Mouse (Mus musculus): ENCODE measurements at regions not wholly inside any gene's neighbourhood (a gene's known extent, or its start where the extent isn't known, plus 50 kb on each side); places are given as distances from the start of the nearest gene placed in this dataset.

GRCm38 (mm10) chr1:194226550-194227160 is 391.4 kb upstream of the Plxna2 start:
- Histone ChIP-seq H3K4me1 (ENCODE audit: control insufficient read depth, insufficient read depth, low read length) (peaks cover 23% of the 10 kb centered on the region), H3K9ac (ENCODE audit: low read depth, low read length) (no peak overlapping the region), H3K4me3 (ENCODE audit: low read depth, low read length) (no peak overlapping the region), H3K27me3 (replicated peaks; ENCODE audit: control insufficient read depth, insufficient read depth, low read length) (no peaks in the 10 kb centered on the region), H3K9me3 (ENCODE audit: control insufficient read depth, low read length) (no peaks in the 10 kb centered on the region), H3K4me2 (ENCODE audit: low read depth, low read length) (no peak overlapping the region), H3K27ac (replicated peaks; ENCODE audit: low read depth, low read length) (no peak overlapping the region), H3K36me3 (ENCODE audit: control insufficient read depth, insufficient read depth, low read length) (no peaks in the 10 kb centered on the region)
- ATAC-seq (ENCODE audit: low read depth) (no peak), DNase-seq (ENCODE audit: low spot score) (peak; percentile 23)
- WGBS, result 26% methylated on average over 6 of the region's 6 CpGs

GRCm38 (mm10) chr1:194225786-194226185 is 392.2 kb upstream of the Plxna2 start:
- Histone ChIP-seq H3K27me3 (replicated peaks; ENCODE audit: control insufficient read depth, insufficient read depth, low read length) (no peaks in the 10 kb centered on the region), H3K4me3 (ENCODE audit: low read depth, low read length) (no peak overlapping the region), H3K36me3 (ENCODE audit: control insufficient read depth, insufficient read depth, low read length) (no peaks in the 10 kb centered on the region), H3K9ac (ENCODE audit: low read depth, low read length) (no peak overlapping the region), H3K9me3 (ENCODE audit: control insufficient read depth, low read length) (no peaks in the 10 kb centered on the region), H3K4me2 (ENCODE audit: low read depth, low read length) (no peak overlapping the region), H3K27ac (replicated peaks; ENCODE audit: low read depth, low read length) (no peak overlapping the region), H3K4me1 (ENCODE audit: control insufficient read depth, insufficient read depth, low read length) (peaks cover 16% of the 10 kb centered on the region)
- DNase-seq (ENCODE audit: low spot score), result no peak
- WGBS, result 27% methylated on average over 1 of the region's 1 CpGs
- ATAC-seq (ENCODE audit: low read depth), result no peak

GRCm38 (mm10) chr1:194224046-194224445 is 394.0 kb upstream of the Plxna2 start:
- Histone ChIP-seq H3K9me3 (ENCODE audit: control insufficient read depth, low read length) (no peaks in the 10 kb centered on the region), H3K4me2 (ENCODE audit: low read depth, low read length) (no peak overlapping the region), H3K27me3 (replicated peaks; ENCODE audit: control insufficient read depth, insufficient read depth, low read length) (no peaks in the 10 kb centered on the region), H3K4me3 (ENCODE audit: low read depth, low read length) (no peak overlapping the region), H3K9ac (ENCODE audit: low read depth, low read length) (no peak overlapping the region), H3K4me1 (ENCODE audit: control insufficient read depth, insufficient read depth, low read length) (peaks cover 12% of the 10 kb centered on the region), H3K27ac (replicated peaks; ENCODE audit: low read depth, low read length) (no peak overlapping the region), H3K36me3 (ENCODE audit: control insufficient read depth, insufficient read depth, low read length) (no peaks in the 10 kb centered on the region)
- 92% methylated on average over 1 of the region's 1 CpGs for WGBS
- DNase-seq (ENCODE audit: low spot score), result no peak
- ATAC-seq (ENCODE audit: low read depth), result no peak

- Histone ChIP-seq H3K4me2 (ENCODE audit: low read depth, low read length) (no peak overlapping the region), H3K9ac (ENCODE audit: low read depth, low read length) (no peak overlapping the region), H3K27ac (replicated peaks; ENCODE audit: low read depth, low read length) (no peak overlapping the region), H3K36me3 (ENCODE audit: control insufficient read depth, insufficient read depth, low read length) (no peaks in the 10 kb centered on the region), H3K27me3 (replicated peaks; ENCODE audit: control insufficient read depth, insufficient read depth, low read length) (no peaks in the 10 kb centered on the region), H3K4me1 (ENCODE audit: control insufficient read depth, insufficient read depth, low read length) (peaks cover 12% of the 10 kb centered on the region), H3K9me3 (ENCODE audit: control insufficient read depth, low read length) (no peaks in the 10 kb centered on the region), H3K4me3 (ENCODE audit: low read depth, low read length) (no peak overlapping the region)
- no peak for ATAC-seq (ENCODE audit: low read depth)
- DNase-seq (ENCODE audit: low spot score), result no peak
- 40% methylated on average over 2 of the region's 2 CpGs for WGBS
Observed at GRCm38 (mm10) chr1:194223610-194224009, 394.4 kb upstream of the Plxna2 start.

- no peak overlapping the region for H3K4me3 ChIP-seq (ENCODE audit: low read depth, low read length)
- no peak overlapping the region for H3K27ac ChIP-seq (replicated peaks; ENCODE audit: low read depth, low read length)
- no peak overlapping the region for H3K9ac ChIP-seq (ENCODE audit: low read depth, low read length)
- no peak overlapping the region for H3K4me2 ChIP-seq (ENCODE audit: low read depth, low read length)
- peak; percentile 85 for ATAC-seq (ENCODE audit: low read depth)
- peaks cover 12% of the 10 kb centered on the region for H3K4me1 ChIP-seq (ENCODE audit: control insufficient read depth, insufficient read depth, low read length)
- H3K9me3 ChIP-seq (ENCODE audit: control insufficient read depth, low read length), result no peaks in the 10 kb centered on the region
- peak; percentile 88 for DNase-seq (ENCODE audit: low spot score)
- under 1% methylated on average over 9 of the region's 9 CpGs for WGBS
- no peaks in the 10 kb centered on the region for H3K27me3 ChIP-seq (replicated peaks; ENCODE audit: control insufficient read depth, insufficient read depth, low read length)
- H3K36me3 ChIP-seq (ENCODE audit: control insufficient read depth, insufficient read depth, low read length), result no peaks in the 10 kb centered on the region
Observed at GRCm38 (mm10) chr1:194223015-194223414, 395.0 kb upstream of the Plxna2 start.

- Histone ChIP-seq H3K36me3 (ENCODE audit: control insufficient read depth, insufficient read depth, low read length) (no peaks in the 10 kb centered on the region), H3K4me1 (ENCODE audit: control insufficient read depth, insufficient read depth, low read length) (peaks cover 5% of the 10 kb centered on the region; the same call in 1 of the 2 replicates), H3K4me3 (ENCODE audit: low read depth, low read length) (no peak overlapping the region), H3K27me3 (replicated peaks; ENCODE audit: control insufficient read depth, insufficient read depth, low read length) (no peaks in the 10 kb centered on the region), H3K4me2 (ENCODE audit: low read depth, low read length) (no peak overlapping the region), H3K9me3 (ENCODE audit: control insufficient read depth, low read length) (no peaks in the 10 kb centered on the region), H3K27ac (replicated peaks; ENCODE audit: low read depth, low read length) (no peak overlapping the region), H3K9ac (ENCODE audit: low read depth, low read length) (no peak overlapping the region)
- ATAC-seq (ENCODE audit: low read depth) (no peak), DNase-seq (ENCODE audit: low spot score) (no peak)
- WGBS, result 38% methylated on average over 14 of the region's 14 CpGs
Observed at GRCm38 (mm10) chr1:194208034-194209000, 409.7 kb upstream of the Plxna2 start.

GRCm38 (mm10) chr1:194197516-194197915 is 420.5 kb upstream of the Plxna2 start:
- Histone ChIP-seq H3K9ac (ENCODE audit: low read depth, low read length) (no peak overlapping the region), H3K4me2 (ENCODE audit: low read depth, low read length) (no peak overlapping the region), H3K27ac (replicated peaks; ENCODE audit: low read depth, low read length) (no peak overlapping the region), H3K36me3 (ENCODE audit: control insufficient read depth, insufficient read depth, low read length) (no peaks in the 10 kb centered on the region), H3K27me3 (replicated peaks; ENCODE audit: control insufficient read depth, insufficient read depth, low read length) (no peaks in the 10 kb centered on the region), H3K4me3 (ENCODE audit: low read depth, low read length) (no peak overlapping the region), H3K9me3 (ENCODE audit: control insufficient read depth, low read length) (no peaks in the 10 kb centered on the region), H3K4me1 (ENCODE audit: control insufficient read depth, insufficient read depth, low read length) (no peaks in the 10 kb centered on the region)
- DNase-seq (ENCODE audit: low spot score) (peak; percentile 24), ATAC-seq (ENCODE audit: low read depth) (no peak)
- WGBS, result 40% methylated on average over 2 of the region's 2 CpGs

- no peaks in the 10 kb centered on the region for H3K36me3 ChIP-seq (ENCODE audit: control insufficient read depth, insufficient read depth, low read length)
- H3K27ac ChIP-seq (replicated peaks; ENCODE audit: low read depth, low read length), result no peak overlapping the region
- no peaks in the 10 kb centered on the region for H3K4me1 ChIP-seq (ENCODE audit: control insufficient read depth, insufficient read depth, low read length)
- H3K9ac ChIP-seq (ENCODE audit: low read depth, low read length), result no peak overlapping the region
- WGBS, result 84% methylated on average over 2 of the region's 2 CpGs
- H3K27me3 ChIP-seq (replicated peaks; ENCODE audit: control insufficient read depth, insufficient read depth, low read length), result no peaks in the 10 kb centered on the region
- H3K4me3 ChIP-seq (ENCODE audit: low read depth, low read length), result no peak overlapping the region
- no peak overlapping the region for H3K4me2 ChIP-seq (ENCODE audit: low read depth, low read length)
- ATAC-seq (ENCODE audit: low read depth), result no peak
- no peaks in the 10 kb centered on the region for H3K9me3 ChIP-seq (ENCODE audit: control insufficient read depth, low read length)
- no peak for DNase-seq (ENCODE audit: low spot score)
Observed at GRCm38 (mm10) chr1:194182293-194182692, 435.7 kb upstream of the Plxna2 start.
